Mouse (Mus musculus) megakaryocyte, embryonic 14.5 days (primary cell): ENCODE results near the gene Foxr1. TPM values are rescaled to one million over a fixed set of nuclear protein-coding genes. Genes with fewer than 3 reads are reported as not detected.

Experiments
- H3K27me3 ChIP-seq: replicated peaks from 2 replicates; pipeline ENCODE3; 2012; ENCODE audit warnings: inconsistent platforms
- H3K36me3 ChIP-seq: replicated peaks from 2 replicates; pipeline ENCODE3; 2012; ENCODE audit warnings: low read length, inconsistent platforms, mixed read lengths
- H3K4me1 ChIP-seq: 2 replicates; pipeline ENCODE4 v1.6.1; 2012; ENCODE audit warnings: inconsistent platforms
- H3K4me3 ChIP-seq: replicated peaks from 2 replicates; pipeline ENCODE3; 2012; ENCODE audit warnings: moderate library complexity, mild to moderate bottlenecking, inconsistent platforms
- H3K9me3 ChIP-seq: 2 replicates; pipeline ENCODE4 v1.6.1; 2012; ENCODE audit warnings: inconsistent platforms
- FLI1 ChIP-seq: IDR thresholded peaks from 2 replicates; pipeline ENCODE4 v1.6.1; 2012; ENCODE audit warnings: low read length, inconsistent platforms, mixed read lengths
- GATA1 ChIP-seq: IDR thresholded peaks from 3 replicates; pipeline ENCODE4 v1.6.1; 2012; ENCODE audit warnings: mixed read lengths, low read length, inconsistent platforms, borderline replicate concordance
- polyA plus RNA-seq: library from polyadenylated mRNA; stranded (reverse); fragments of >175 nt; gene quantifications from 2 replicates; pipeline ENCODE4 v1.2.3, GENCODE M21; 2012; ENCODE audit warnings: low replicate concordance; ENCODE audit not compliant: insufficient read depth

Foxr1 gene
- polyA plus RNA-seq, 1 experiment: not detected

DNA sequence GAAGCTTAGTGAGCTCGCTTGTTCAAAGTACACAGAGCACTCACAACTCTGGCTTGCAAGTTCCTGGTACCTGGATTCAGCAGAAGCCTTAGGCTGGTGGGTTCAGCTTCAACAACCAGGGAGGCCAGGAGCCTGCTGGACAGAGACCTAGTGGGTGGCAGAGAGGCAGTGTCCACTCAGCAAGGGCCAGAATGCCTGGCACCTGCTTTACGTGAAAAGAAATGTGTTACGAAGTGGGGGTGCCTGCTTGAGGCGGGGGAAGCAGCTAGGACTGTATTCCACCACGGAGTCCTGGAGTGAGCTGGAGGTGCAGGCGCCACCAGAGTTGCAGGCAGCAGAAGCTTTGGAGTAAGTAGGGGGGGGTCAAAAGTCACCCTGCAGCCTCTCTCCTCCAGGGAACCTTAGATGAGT is 44.2 kb upstream of the Foxr1 start:
- H3K27me3 ChIP-seq: peaks cover 24% of the 10 kb centered on the region
- H3K4me3 ChIP-seq: no peak overlapping the region

DNA sequence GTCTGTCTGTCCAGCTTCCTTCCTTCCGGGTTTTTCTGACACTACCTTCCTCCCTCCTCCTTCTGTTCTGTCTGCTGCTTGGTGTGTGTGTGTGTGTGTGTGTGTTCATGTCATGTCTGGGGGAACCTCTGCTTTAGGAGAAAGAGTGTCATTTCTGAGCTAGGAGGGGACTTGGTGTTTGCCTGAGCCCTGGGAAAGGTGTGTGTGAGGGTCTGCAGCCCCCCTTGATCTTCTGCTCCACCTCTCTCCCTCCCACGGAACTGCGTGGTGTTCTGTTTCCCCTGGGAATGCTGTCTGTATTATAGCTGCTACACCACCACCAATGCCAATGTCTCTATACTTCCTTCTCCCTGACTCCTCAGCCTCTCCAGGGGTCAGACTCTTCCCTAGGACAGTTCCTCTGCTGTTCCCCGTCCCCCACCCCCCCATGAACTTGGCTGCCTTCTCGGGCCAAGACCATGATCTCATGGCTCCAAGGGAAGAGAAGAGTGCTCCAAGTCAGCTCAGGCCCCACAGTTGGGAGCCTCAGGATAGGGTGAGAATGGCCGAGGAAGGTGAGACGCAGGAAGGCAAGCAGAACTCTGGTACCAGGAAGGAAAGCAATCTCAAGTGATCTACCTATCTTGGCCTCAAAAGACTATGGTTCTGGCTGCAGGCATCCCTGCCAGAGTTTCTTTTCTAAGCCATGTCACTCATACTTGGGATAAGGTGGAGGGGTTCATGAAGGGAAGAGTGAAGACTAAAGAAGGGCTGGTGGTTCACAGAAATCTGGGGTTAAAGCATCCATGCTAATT is 43.6 kb upstream of the Foxr1 start:
- peaks cover 24% of the 10 kb centered on the region for H3K27me3 ChIP-seq

More for the DNA sequence above, 44.2 kb upstream of the Foxr1 start:
- Histone ChIP-seq H3K9me3 (no peaks in the 10 kb centered on the region), H3K4me1 (peaks cover 85% of the 10 kb centered on the region), H3K36me3 (no peaks in the 10 kb centered on the region)
- TF ChIP-seq FLI1 (no peak), GATA1 (no peak)

DNA sequence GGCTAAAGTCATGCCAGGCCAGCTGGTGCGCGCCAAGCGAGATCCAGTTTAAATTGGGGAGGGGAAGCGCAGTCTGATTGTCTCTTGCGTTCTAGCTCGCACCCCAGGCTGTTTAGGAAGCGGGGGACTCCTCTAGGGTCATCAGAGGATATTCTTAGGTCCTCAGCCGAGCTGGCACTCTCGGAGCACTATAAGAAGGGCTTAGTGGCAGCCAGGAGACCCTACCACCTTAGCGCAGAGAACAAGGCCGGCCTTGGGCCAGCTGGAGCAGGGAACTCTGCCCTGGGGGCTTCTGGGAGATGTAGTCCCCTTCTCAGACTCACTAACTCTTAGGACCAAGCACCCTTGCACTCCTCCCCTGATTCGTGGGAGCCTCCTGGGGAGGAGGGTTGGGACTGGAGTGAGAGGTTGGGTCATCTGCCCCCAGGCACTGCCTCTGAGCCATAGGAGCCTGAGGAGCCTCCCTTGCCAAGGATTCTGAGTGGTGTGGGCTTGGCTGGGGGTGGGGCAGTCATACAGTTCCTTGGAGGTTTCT is 42.6 kb upstream of the Foxr1 start:
- no peaks in the 10 kb centered on the region for H3K9me3 ChIP-seq
- no peak for TF ChIP-seq GATA1
- no peak for TF ChIP-seq FLI1
- peak overlapping the region; percentile 95 for H3K4me3 ChIP-seq
- peaks cover 85% of the 10 kb centered on the region for H3K4me1 ChIP-seq
- peaks cover 28% of the 10 kb centered on the region for H3K27me3 ChIP-seq
- H3K36me3 ChIP-seq: no peaks in the 10 kb centered on the region

More for the DNA sequence above, 43.6 kb upstream of the Foxr1 start:
- no peaks in the 10 kb centered on the region for H3K36me3 ChIP-seq
- peaks cover 85% of the 10 kb centered on the region for H3K4me1 ChIP-seq
- no peak for TF ChIP-seq FLI1
- TF ChIP-seq GATA1: no peak
- H3K4me3 ChIP-seq: peak overlapping the region; percentile 95
- no peaks in the 10 kb centered on the region for H3K9me3 ChIP-seq

DNA sequence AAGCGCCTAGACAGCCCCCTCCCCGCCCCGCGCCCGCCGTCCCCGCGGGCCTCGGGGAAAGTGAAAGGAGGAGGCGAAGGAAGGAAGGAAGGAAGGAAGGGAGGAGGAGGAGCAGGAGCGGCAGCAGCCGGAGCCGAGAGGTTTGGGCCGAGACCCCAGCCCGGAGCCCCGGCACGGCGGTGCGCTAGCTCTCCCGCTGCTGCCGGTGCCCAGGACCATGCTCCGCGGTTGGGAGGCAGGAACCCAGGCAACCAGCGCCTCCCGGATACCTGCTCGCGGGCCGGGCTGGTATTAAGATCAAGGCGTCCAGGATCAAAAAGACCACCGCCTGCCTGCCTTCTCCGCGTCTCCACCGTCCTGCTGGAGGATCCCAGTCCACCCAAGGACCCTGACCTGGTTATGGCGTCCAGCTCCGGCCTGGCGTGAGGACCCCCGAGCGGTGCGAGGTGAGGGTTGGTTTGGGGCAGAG is 42.1 kb upstream of the Foxr1 start:
- no peak for TF ChIP-seq GATA1
- TF ChIP-seq FLI1: no peak
- Histone ChIP-seq H3K4me1 (peaks cover 85% of the 10 kb centered on the region), H3K36me3 (no peaks in the 10 kb centered on the region), H3K9me3 (no peaks in the 10 kb centered on the region), H3K4me3 (peak overlapping the region; percentile 95), H3K27me3 (peaks cover 31% of the 10 kb centered on the region)

DNA sequence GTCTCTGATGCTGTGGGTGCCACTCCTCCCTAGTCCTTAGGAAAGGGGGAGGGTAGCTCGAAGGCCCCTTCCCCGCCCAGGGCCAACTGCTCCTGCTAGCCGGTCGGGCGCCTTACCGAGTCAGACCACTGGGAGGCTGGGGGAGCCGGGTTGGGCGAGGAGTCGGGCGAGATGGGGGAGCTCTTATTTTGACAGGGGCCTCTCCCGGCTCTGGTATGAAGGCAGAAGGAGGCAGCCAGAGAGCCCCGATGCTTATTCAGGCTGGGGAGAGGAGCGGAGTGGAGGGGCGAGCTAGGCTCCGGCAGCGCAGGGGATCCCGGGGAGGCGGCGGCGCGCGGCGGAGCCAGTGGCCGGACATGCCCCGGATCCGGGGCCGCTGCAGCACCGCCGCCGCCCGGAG is 41.6 kb upstream of the Foxr1 start, which contains the start of gene Bcl9l:
Gene Bcl9l, plus strand, starts transcription at position 274 of the 400 bp plus-strand sequence.
- H3K9me3 ChIP-seq: no peaks in the 10 kb centered on the region
- no peaks in the 10 kb centered on the region for H3K36me3 ChIP-seq
- TF ChIP-seq GATA1 (no peak), FLI1 (no peak)
- peak within 1 kb of the TSS; percentile 95 for H3K4me3 ChIP-seq
- H3K27me3 ChIP-seq: peaks cover 32% of the 10 kb centered on the region
- H3K4me1 ChIP-seq: peaks cover 85% of the 10 kb centered on the region

DNA sequence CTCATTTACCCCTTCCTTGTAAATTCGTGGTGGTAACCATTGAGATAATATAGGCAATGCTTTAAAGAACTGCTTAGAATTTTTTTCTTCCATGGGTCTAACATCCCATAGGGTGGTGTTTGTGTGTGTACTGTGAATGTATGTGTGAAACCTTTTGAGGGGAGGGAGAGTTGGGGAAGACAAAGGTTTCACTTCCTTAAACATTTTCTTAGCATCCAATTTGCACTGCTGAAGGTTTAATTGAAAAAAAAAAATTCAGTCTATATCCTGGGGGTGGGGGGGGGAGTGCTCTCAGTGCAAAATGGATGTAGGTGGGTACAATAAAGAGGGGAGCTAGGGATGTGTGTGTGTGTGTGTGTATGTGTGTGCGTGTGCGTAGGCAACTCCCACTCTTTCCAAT is 41.2 kb upstream of the Foxr1 start:
- Histone ChIP-seq H3K4me3 (peak overlapping the region; percentile 95), H3K4me1 (peaks cover 84% of the 10 kb centered on the region), H3K36me3 (no peaks in the 10 kb centered on the region), H3K27me3 (peaks cover 36% of the 10 kb centered on the region), H3K9me3 (no peaks in the 10 kb centered on the region)
- TF ChIP-seq FLI1: no peak
- no peak for TF ChIP-seq GATA1

DNA sequence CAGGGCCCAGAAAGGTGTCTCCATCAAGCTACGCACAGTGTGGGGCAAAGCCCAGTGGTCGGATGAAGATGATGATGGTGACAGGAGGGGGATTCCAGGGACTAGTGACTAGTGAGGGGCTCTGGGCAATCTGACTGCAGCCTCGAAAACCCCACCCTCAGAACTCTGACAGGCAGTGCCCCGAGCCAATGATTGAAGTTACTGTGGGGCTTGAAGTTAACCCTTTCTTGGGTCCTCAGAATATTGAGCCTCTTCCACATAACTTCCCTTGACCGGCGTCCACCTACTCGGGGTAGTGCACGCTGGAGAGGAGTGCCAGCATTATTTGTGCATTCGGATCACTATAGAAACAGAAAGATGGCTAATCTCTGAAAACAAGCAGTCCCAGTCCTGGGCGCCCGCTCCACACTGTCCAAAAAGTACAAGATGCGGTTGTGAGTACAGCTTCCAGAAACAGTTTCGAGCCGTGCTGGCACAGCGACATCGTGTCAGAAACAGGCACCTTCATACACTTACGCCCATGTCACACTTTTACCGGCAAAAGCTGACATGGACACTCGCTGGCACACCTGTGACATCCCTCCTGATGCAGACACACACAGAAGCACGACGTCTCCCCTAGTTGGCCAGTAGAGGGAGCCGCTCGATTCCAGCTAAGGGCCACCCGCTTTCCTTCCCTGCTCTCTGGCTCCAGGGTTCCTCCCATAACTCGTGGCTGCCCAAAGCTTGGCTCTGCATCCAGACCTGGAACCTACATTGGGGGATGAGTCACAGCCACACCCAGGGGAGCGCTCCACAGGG is 38.9 kb upstream of the Foxr1 start:
- Histone ChIP-seq H3K27me3 (peaks cover 38% of the 10 kb centered on the region), H3K9me3 (0 out of 2 replicates have a peak, but pooled peaks cover 3% of the 10 kb centered on the region), H3K36me3 (no peaks in the 10 kb centered on the region), H3K4me1 (peaks cover 61% of the 10 kb centered on the region), H3K4me3 (peak overlapping the region; percentile 92)
- no peak for TF ChIP-seq GATA1
- TF ChIP-seq FLI1: no peak

DNA sequence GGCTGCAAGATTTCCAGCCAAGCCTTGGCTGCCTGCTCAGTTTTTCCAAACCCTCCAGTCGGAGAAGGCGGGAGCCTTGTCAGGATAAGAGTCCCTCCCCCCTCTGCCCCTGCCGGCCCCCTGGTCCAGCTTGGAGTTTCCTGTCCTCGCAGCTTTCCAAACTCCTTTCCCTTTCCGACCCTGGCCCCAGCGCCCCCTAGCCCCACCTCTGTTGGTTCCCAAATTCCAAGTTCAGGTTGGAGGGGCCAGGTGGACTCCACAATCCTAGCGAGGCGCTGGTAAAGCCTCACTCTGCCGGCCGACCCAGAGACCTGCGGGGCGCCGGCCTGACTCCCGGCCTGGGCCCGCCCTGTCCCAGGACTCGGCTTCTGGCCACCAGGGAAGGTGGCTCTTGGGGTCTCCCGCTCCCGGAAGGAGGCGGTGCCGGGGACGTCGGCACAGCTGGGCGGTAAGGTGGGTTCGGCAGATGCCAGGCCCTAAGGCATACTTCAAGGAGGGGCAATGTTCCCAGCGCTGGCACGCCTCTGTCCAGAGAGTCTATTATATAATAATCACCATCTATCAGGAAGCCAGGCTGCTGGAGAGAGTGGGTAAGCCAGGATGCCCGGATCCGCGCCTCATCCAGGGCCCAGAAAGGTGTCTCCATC is 38.1 kb upstream of the Foxr1 start:
- peak overlapping the region; percentile 92 for H3K4me3 ChIP-seq
- no peak for TF ChIP-seq FLI1
- TF ChIP-seq GATA1: no peak
- no peaks in the 10 kb centered on the region for H3K36me3 ChIP-seq
- peaks cover 54% of the 10 kb centered on the region for H3K4me1 ChIP-seq
- peaks cover 41% of the 10 kb centered on the region for H3K27me3 ChIP-seq
- H3K9me3 ChIP-seq: 0 out of 2 replicates have a peak, but pooled peaks cover 3% of the 10 kb centered on the region
